Mouse (Mus musculus): Measurements from ENCODE around the gene Arhgdib. TPM values are rescaled to one million over a fixed set of nuclear protein-coding genes. Genes with fewer than 3 reads are reported as not detected.

Gene Arhgdib
- polyA plus RNA-seq, 1 experiment from 2014 or later, result 21.6 TPM

Other genes with a start within 250 kb of the Arhgdib start
- gene Gucy2c, start 160.1 kb downstream of the Arhgdib start, polyA plus RNA-seq (2016; fragmentation: Nextera tagmentation; extraction: Ambion mirVana), result 0.20 and 0.41 TPM in 2 replicates
- gene Hist4h4, start 137.5 kb downstream of the Arhgdib start, polyA plus RNA-seq (2016; fragmentation: Nextera tagmentation; extraction: Ambion mirVana), result 0.45 and 0.67 TPM in 2 replicates
- 123 and 127 TPM in 2 replicates for gene H2afj, start 133.7 kb downstream of the Arhgdib start, polyA plus RNA-seq (2016; fragmentation: Nextera tagmentation; extraction: Ambion mirVana)
- 1.1 and 3.7 TPM in 2 replicates for gene BC049715, start 114.3 kb downstream of the Arhgdib start, polyA plus RNA-seq (2016; fragmentation: Nextera tagmentation; extraction: Ambion mirVana)
- gene Wbp11, start 113.7 kb downstream of the Arhgdib start, polyA plus RNA-seq (2016; fragmentation: Nextera tagmentation; extraction: Ambion mirVana), result 113 and 115 TPM in 2 replicates
- 0.29 and 1.5 TPM in 2 replicates for gene Smco3, start 106.4 kb downstream of the Arhgdib start, polyA plus RNA-seq (2016; fragmentation: Nextera tagmentation; extraction: Ambion mirVana)
- gene Art4, start 84.2 kb downstream of the Arhgdib start, polyA plus RNA-seq (2016; fragmentation: Nextera tagmentation; extraction: Ambion mirVana), result 0.51 and 0.86 TPM in 2 replicates
- gene Mgp, start 66.1 kb downstream of the Arhgdib start, polyA plus RNA-seq (2016; fragmentation: Nextera tagmentation; extraction: Ambion mirVana), result 8.8 and 13.0 TPM in 2 replicates
- not detected in 2 replicates for gene Erp27, start 19.7 kb downstream of the Arhgdib start, polyA plus RNA-seq (2016; fragmentation: Nextera tagmentation; extraction: Ambion mirVana)
- not detected in 2 replicates for gene Pde6h, start 18.1 kb downstream of the Arhgdib start, polyA plus RNA-seq (2016; fragmentation: Nextera tagmentation; extraction: Ambion mirVana)
- gene Rerg, start 228.6 kb upstream of the Arhgdib start, polyA plus RNA-seq (2016; fragmentation: Nextera tagmentation; extraction: Ambion mirVana), result 2.3 and 2.4 TPM in 2 replicates